Mouse (Mus musculus) cerebellum, adult 2 months (tissue): ENCODE results near the gene Wdfy3.

Source experiments
- CTCF ChIP-seq: fragments of 200-500 bp; IDR thresholded peaks from 2 replicates; pipeline ENCODE4 v1.5.1; 2011; ENCODE audit warnings: low read depth, mild to moderate bottlenecking, control low read depth, low read length, moderate library complexity, borderline replicate concordance; ENCODE audit not compliant: insufficient read depth
- POLR2A ChIP-seq: fragments of 200-500 bp; IDR thresholded peaks from 2 replicates; pipeline ENCODE4 v1.6.1; 2011; ENCODE audit warnings: low read length, control low read depth, borderline replicate concordance; ENCODE audit not compliant: insufficient read depth

GRCm38 (mm10) chr5:102010961-102011360 lies 58.8 kb downstream of the Wdfy3 start:
- TF ChIP-seq POLR2A (no peak), CTCF (no peak)
